Mouse (Mus musculus) small intestine, adult 2 months (tissue): ENCODE measurements at regions not wholly inside any gene's neighbourhood (a gene's known extent, or its start where the extent isn't known, plus 50 kb on each side); places are given as distances from the start of the nearest gene placed in this dataset.

Source experiments
- CTCF ChIP-seq: fragments of 200-500 bp; IDR thresholded peaks from 2 replicates; pipeline ENCODE4 v1.5.1; 2012; ENCODE audit warnings: low read depth, mild to moderate bottlenecking, control low read depth, inconsistent platforms, low read length, moderate library complexity, mixed read lengths; ENCODE audit not compliant: insufficient replicate concordance, insufficient read length; ENCODE audit errors: extremely low read depth
- POLR2A ChIP-seq: fragments of 200-500 bp; IDR thresholded peaks from 2 replicates; pipeline ENCODE4 v1.6.1; 2012; ENCODE audit warnings: low read depth, mild to moderate bottlenecking, control low read depth, inconsistent platforms, low read length, moderate library complexity

- TF ChIP-seq POLR2A (no peak), CTCF (no peak)
Measured at GRCm38 (mm10) chr17:81225281-81225680, 160.4 kb upstream of the Thumpd2 start.
